In the genomic region with DNA sequence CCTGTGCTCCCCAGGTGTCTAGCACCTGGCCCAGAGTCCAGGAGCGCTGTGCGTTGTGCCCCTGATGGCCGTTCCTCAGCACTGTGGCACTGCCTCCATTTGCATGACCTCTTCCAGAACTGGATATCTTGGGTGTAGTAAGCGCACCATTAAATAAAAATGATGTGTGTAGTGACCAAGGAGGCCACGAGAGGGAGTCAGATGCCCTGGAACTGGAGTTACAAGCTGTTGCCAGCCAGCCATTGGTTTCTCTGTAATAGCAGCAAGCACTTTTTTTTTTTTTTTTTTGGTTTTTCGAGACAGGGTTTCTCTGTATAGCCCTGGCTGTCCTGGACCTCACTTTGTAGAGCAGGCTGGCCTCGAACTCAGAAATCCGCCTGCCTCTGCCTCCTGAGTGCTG, we compare ENCODE assay signal across 19 mouse cellular contexts. TPM values are rescaled to one million over a fixed set of nuclear protein-coding genes. Genes with fewer than 3 reads are reported as not detected.
DNase-seq lines count a peak whose midpoint lies in the region; ATAC-seq and TF ChIP-seq lines count a peak whose summit lies in the region.
"Not testable (repeated sequence)": the region's sequence is repeated elsewhere in the genome, so short reads cannot be mapped to it uniquely, and the experiment has no call there.
"Had no signal": no experiment of that assay in that cellular context is flagged by ENCODE, and none has a peak within 500 bp of the region (broad histone marks: within the 10 kb centered on the region; RNA-seq: fewer than 3 reads in every experiment).

No protein-coding gene starts in this region.

- H3K9me3 ChIP-seq in G1E (replicated peaks); heart, postnatal 0 days (replicated peaks; ENCODE audit: control insufficient read depth, low read length); liver, postnatal 0 days (ENCODE audit: low read length): not testable (repeated sequence)

- H3K27me3 ChIP-seq in G1E (ENCODE audit: insufficient read depth, low read length); heart, postnatal 0 days (ENCODE audit: control insufficient read depth, insufficient read depth, low read length); liver, postnatal 0 days (ENCODE audit: insufficient read depth, low read length): not testable (repeated sequence)

- TF ChIP-seq POLR2A in brain, embryonic 14.5 days (IDR thresholded peaks at IDR 0.05; ENCODE audit: borderline replicate concordance, extremely low read depth, insufficient read depth, insufficient read length, poor library complexity, severe bottlenecking), result not testable (repeated sequence)

- WGBS in heart, postnatal 0 days, result 73% methylated on average over 8 of the region's 8 CpGs
- 69% methylated on average over 8 of the region's 8 CpGs for WGBS in liver, postnatal 0 days (ENCODE audit: insufficient replicate concordance)

- peak; percentile 7; the same call in 1 of the 2 replicates for TF ChIP-seq CTCF in G1E (IDR thresholded peaks at IDR 0.05; ENCODE audit: low read depth, low read length)
- peak; percentile 34; the same call in 1 of the 2 replicates for TF ChIP-seq CTCF in brain, embryonic 14.5 days (IDR thresholded peaks at IDR 0.05; ENCODE audit: borderline replicate concordance, extremely low read depth, insufficient read depth, insufficient read length)
- peak; percentile 11; the same call in 1 of the 2 replicates for TF ChIP-seq CTCF in heart, postnatal 0 days (IDR thresholded peaks at IDR 0.05; ENCODE audit: low read depth)
- peak; percentile 43 for TF ChIP-seq CTCF in liver, postnatal 0 days (IDR thresholded peaks at IDR 0.05; ENCODE audit: low read depth)

- DNase-seq in 416B (ENCODE audit: low read depth) (peak; percentile 49), G1E (ENCODE audit: low spot score) (peak; percentile 22)
- not testable (repeated sequence) for DNase-seq in brain, embryonic 14.5 days (ENCODE audit: low read depth); heart, postnatal 0 days (ENCODE audit: low spot score); liver, postnatal 0 days
- peak; percentile 58 to 76 for DNase-seq in cerebellum, postnatal 25 days
- DNase-seq in layer of hippocampus, adult 11-12 months (ENCODE audit: low spot score), result peak; percentile 60
- DNase-seq in retina, embryonic 14.5 days (ENCODE audit: low spot score), result peak; percentile 44

- not testable (repeated sequence) for H3K4me3 ChIP-seq in G1E (ENCODE audit: low read depth, low read length); heart, postnatal 0 days (ENCODE audit: low read depth, low read length); liver, postnatal 0 days (ENCODE audit: low read depth, low read length)

- H3K36me3 ChIP-seq in G1E (replicated peaks), result peaks cover 38% of the 10 kb centered on the region
- H3K36me3 ChIP-seq in heart, postnatal 0 days (replicated peaks; ENCODE audit: control insufficient read depth, insufficient read depth, low read length); liver, postnatal 0 days (replicated peaks; ENCODE audit: insufficient read depth, low read length): not testable (repeated sequence)

- not testable (repeated sequence) for H3K4me1 ChIP-seq in G1E (ENCODE audit: insufficient read depth, low read depth, low read length); heart, postnatal 0 days (ENCODE audit: control insufficient read depth, insufficient read depth); liver, postnatal 0 days (ENCODE audit: insufficient read depth)

- not testable (repeated sequence) for TF ChIP-seq EP300 in heart, postnatal 0 days (IDR thresholded peaks at IDR 0.05; ENCODE audit: low read depth); liver, postnatal 0 days (IDR thresholded peaks at IDR 0.05; ENCODE audit: low read depth)

- not testable (repeated sequence) for H3K27ac ChIP-seq in heart, postnatal 0 days (ENCODE audit: low read depth); liver, postnatal 0 days (ENCODE audit: low read depth)

- ATAC-seq in G1E (ENCODE audit: extremely low read depth, insufficient number of reproducible peaks, low FRiP score, poor library complexity, severe bottlenecking); heart, postnatal 0 days (ENCODE audit: insufficient read depth, low read depth); liver, postnatal 0 days: not testable (repeated sequence)

- H3K9ac ChIP-seq in heart, postnatal 0 days (replicated peaks; ENCODE audit: low read depth, low read length); liver, postnatal 0 days (replicated peaks): not testable (repeated sequence)

- not testable (repeated sequence) for H3K4me2 ChIP-seq in heart, postnatal 0 days (ENCODE audit: low read depth, low read length); liver, postnatal 0 days (ENCODE audit: low read depth, low read length)

RNA-seq across cellular contexts. Expression of a gene that starts 4.1 kb away (rescaled TPM):
- total RNA-seq in G1E (2014; fragmentation: Nextera tagmentation) (not detected in 2 replicates), G1E (2017) (0.22 TPM in 1 of 2 replicates, not detected in the other)
- not detected in 2 replicates for polyA plus RNA-seq in G1E (2012)
- polyA plus RNA-seq in brain, embryonic 14.5 days (2012; rRNA removed), result not detected in 2 replicates
- not detected in 2 replicates for total RNA-seq in heart, postnatal 0 days (2014; rRNA removed; ENCODE audit: low replicate concordance)
- polyA plus RNA-seq in heart, postnatal 0 days (2015; fragmentation: Nextera tagmentation; extraction: Ambion mirVana), result 0.10 and 0.19 TPM in 2 replicates
- polyA plus RNA-seq in liver, postnatal 0 days (2015; fragmentation: Nextera tagmentation; extraction: Ambion mirVana), result not detected in 2 replicates
- total RNA-seq: adrenal gland, adult 8-10 months; gastrocnemius, adult 8-10 months; heart, adult 18-20 months; left cerebral cortex, adult 18-20 months had no signal
- polyA plus RNA-seq: CD4-positive, CD25-positive, alpha-beta regulatory T cell, adult 4 months; erythroblast, embryonic 14.5 days had no signal

RNA-seq across cellular contexts. Expression of a gene that starts 9.5 kb away (rescaled TPM):
- total RNA-seq in G1E (2014; fragmentation: Nextera tagmentation) (1.7 and 2.6 TPM in 2 replicates), G1E (2017) (3.8 and 4.4 TPM in 2 replicates)
- 39.9 and 53.3 TPM in 2 replicates for polyA plus RNA-seq in G1E (2012)
- 269 and 420 TPM in 2 replicates for polyA plus RNA-seq in brain, embryonic 14.5 days (2012; rRNA removed)
- total RNA-seq in heart, postnatal 0 days (2014; rRNA removed; ENCODE audit: low replicate concordance), result 24.8 and 36.3 TPM in 2 replicates
- 39.1 and 39.3 TPM in 2 replicates for polyA plus RNA-seq in heart, postnatal 0 days (2015; fragmentation: Nextera tagmentation; extraction: Ambion mirVana)
- 3.3 and 4.1 TPM in 2 replicates for polyA plus RNA-seq in liver, postnatal 0 days (2015; fragmentation: Nextera tagmentation; extraction: Ambion mirVana)

RNA-seq across cellular contexts. Expression of a gene that starts 14.2 kb away (rescaled TPM):
- total RNA-seq in G1E (2014; fragmentation: Nextera tagmentation) (5.5 and 6.2 TPM in 2 replicates), G1E (2017) (4.0 and 4.6 TPM in 2 replicates)
- polyA plus RNA-seq in G1E (2012), result 3.6 and 3.9 TPM in 2 replicates
- polyA plus RNA-seq in brain, embryonic 14.5 days (2012; rRNA removed), result 55.4 and 66.4 TPM in 2 replicates
- 22.1 and 24.5 TPM in 2 replicates for total RNA-seq in heart, postnatal 0 days (2014; rRNA removed; ENCODE audit: low replicate concordance)
- polyA plus RNA-seq in heart, postnatal 0 days (2015; fragmentation: Nextera tagmentation; extraction: Ambion mirVana), result 4.5 and 4.8 TPM in 2 replicates
- 1.3 and 1.6 TPM in 2 replicates for polyA plus RNA-seq in liver, postnatal 0 days (2015; fragmentation: Nextera tagmentation; extraction: Ambion mirVana)

RNA-seq across cellular contexts. Expression of a gene that starts 29.6 kb away (rescaled TPM):
- not detected in 2 replicates for total RNA-seq in G1E (2014; fragmentation: Nextera tagmentation)
- total RNA-seq in G1E (2017), result not detected in 2 replicates
- polyA plus RNA-seq in G1E (2012), result not detected in 2 replicates
- polyA plus RNA-seq in brain, embryonic 14.5 days (2012; rRNA removed), result 0.21 and 0.34 TPM in 2 replicates
- total RNA-seq in heart, postnatal 0 days (2014; rRNA removed; ENCODE audit: low replicate concordance), result not detected in 2 replicates
- polyA plus RNA-seq in heart, postnatal 0 days (2015; fragmentation: Nextera tagmentation; extraction: Ambion mirVana), result not detected in 2 replicates
- polyA plus RNA-seq in liver, postnatal 0 days (2015; fragmentation: Nextera tagmentation; extraction: Ambion mirVana), result 0.13 TPM in 1 of 2 replicates, not detected in the other
- total RNA-seq: adrenal gland, adult 8-10 months; gastrocnemius, adult 8-10 months; heart, adult 18-20 months; left cerebral cortex, adult 18-20 months had no signal
- polyA plus RNA-seq: CD4-positive, CD25-positive, alpha-beta regulatory T cell, adult 4 months; embryonic facial prominence, embryonic 10.5 days; erythroblast, embryonic 14.5 days; forebrain, embryonic 16.5 days; hindbrain, embryonic 13.5 days; limb, embryonic 13.5 days; midbrain, embryonic 15.5 days had no signal

RNA-seq across cellular contexts. Expression of a gene that starts 29.8 kb away (rescaled TPM):
- total RNA-seq in G1E (2014; fragmentation: Nextera tagmentation), result 52.7 and 69.8 TPM in 2 replicates
- 79.2 and 85.9 TPM in 2 replicates for total RNA-seq in G1E (2017)
- 211 and 326 TPM in 2 replicates for polyA plus RNA-seq in G1E (2012)
- polyA plus RNA-seq in brain, embryonic 14.5 days (2012; rRNA removed), result 71.6 and 84.1 TPM in 2 replicates
- 30.3 and 46.1 TPM in 2 replicates for total RNA-seq in heart, postnatal 0 days (2014; rRNA removed; ENCODE audit: low replicate concordance)
- 30.7 and 31.1 TPM in 2 replicates for polyA plus RNA-seq in heart, postnatal 0 days (2015; fragmentation: Nextera tagmentation; extraction: Ambion mirVana)
- 17.9 and 18.0 TPM in 2 replicates for polyA plus RNA-seq in liver, postnatal 0 days (2015; fragmentation: Nextera tagmentation; extraction: Ambion mirVana)
